Mouse (Mus musculus): Measurements from ENCODE around the gene Klhl26.

Klhl26 gene

DNA sequence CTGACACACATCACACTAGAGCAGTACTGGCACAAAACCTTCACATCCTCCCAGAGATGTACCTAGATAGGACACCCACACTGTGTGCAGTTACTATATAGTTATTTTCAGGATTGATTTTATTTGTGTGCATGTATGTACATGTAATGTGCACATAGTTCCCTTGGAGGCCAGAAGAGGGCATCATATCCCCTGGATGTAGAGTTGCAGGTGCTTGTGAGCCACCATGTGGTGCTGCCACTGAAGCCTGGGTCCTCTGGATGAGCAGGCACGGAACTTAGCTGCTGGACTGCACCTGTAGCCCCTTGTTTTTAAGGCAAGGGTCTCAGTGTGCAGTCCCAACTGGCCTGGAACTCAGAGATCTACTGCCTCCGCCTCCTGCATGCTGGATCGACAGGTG is 72.6 kb downstream of the Klhl26 start:
- no peak for DNase-seq

Data from lung, postnatal 14 days (tissue).